Mouse (Mus musculus) lung, embryonic 16.5 days (tissue): ENCODE results near the gene Rab22a. TPM values are rescaled to one million over a fixed set of nuclear protein-coding genes. Genes with fewer than 3 reads are reported as not detected.
"Not testable (repeated sequence)": the region's sequence is repeated elsewhere in the genome, so short reads cannot be mapped to it uniquely, and the experiment has no call there.

Experiments used
- ATAC-seq: fragments of 200-750 bp; cut with Nextera tagmentation; 2 replicates; pipeline ENCODE4 v1.8.0; 2017; ENCODE audit warnings: low read depth, mild to moderate bottlenecking, moderate library complexity
- H3K27ac ChIP-seq: fragments of 300-500 bp; sonication (generic); 2 replicates; pipeline ENCODE4 v1.5.1; 2014; ENCODE audit warnings: mild to moderate bottlenecking, control low read depth, low read length
- H3K27me3 ChIP-seq: fragments of 300-500 bp; sonication (generic); 2 replicates; pipeline ENCODE4 v1.6.1; 2014; ENCODE audit warnings: low read depth, low read length, mixed read lengths; ENCODE audit not compliant: control insufficient read depth, insufficient read depth
- H3K36me3 ChIP-seq: fragments of 300-500 bp; sonication (generic); 2 replicates; pipeline ENCODE4 v1.6.1; 2014; ENCODE audit warnings: low read length; ENCODE audit not compliant: control insufficient read depth, insufficient read depth
- H3K4me1 ChIP-seq: fragments of 300-500 bp; sonication (generic); replicated peaks from 2 replicates; pipeline ENCODE4 v1.6.1; 2014; ENCODE audit warnings: low read length, mixed read lengths; ENCODE audit not compliant: control insufficient read depth, insufficient read depth
- H3K4me2 ChIP-seq: fragments of 300-500 bp; sonication (generic); 2 replicates; pipeline ENCODE4 v1.6.1; 2014; ENCODE audit warnings: low read depth, low read length, control low read depth
- H3K4me3 ChIP-seq: fragments of 300-500 bp; sonication (generic); 2 replicates; pipeline ENCODE4 v1.5.1; 2014; ENCODE audit warnings: mild to moderate bottlenecking, low read length, control low read depth
- H3K9ac ChIP-seq: fragments of 300-500 bp; sonication (generic); 2 replicates; pipeline ENCODE4 v1.6.1; 2014; ENCODE audit warnings: low read length, control low read depth
- H3K9me3 ChIP-seq: fragments of 300-500 bp; sonication (generic); 2 replicates; pipeline ENCODE4 v1.6.1; 2016; ENCODE audit warnings: low read length; ENCODE audit not compliant: control insufficient read depth
- WGBS: fragments of 180-500 bp; shearing (Covaris S2); extraction: QIAGEN DNeasy Blood & Tissue Kit; methylation state at CpG from one replicate; pipeline ENCODE4 v1.1.7; 2014; 5-methylcytosine and 5-hydroxymethylcytosine counted together
- polyA plus RNA-seq: library from polyadenylated mRNA; unstranded; fragments of >200 nt; fragmentation: Nextera tagmentation; extraction: Ambion mirVana; gene quantifications from 2 replicates; pipeline ENCODE4 v1.2.1, GENCODE M21; 2015

Rab22a gene
- polyA plus RNA-seq, 1 experiment from 2014 or later = 34.1 TPM

GRCm38 (mm10) chr2:173705827-173706551 lies 46.4 kb downstream of the Rab22a start:
- Histone ChIP-seq H3K4me1 (no peaks in the 10 kb centered on the region; the same call in 1 of the 2 replicates), H3K9me3 (no peaks in the 10 kb centered on the region), H3K4me3 (no peak overlapping the region), H3K36me3 (peaks cover 8% of the 10 kb centered on the region), H3K27me3 (no peaks in the 10 kb centered on the region), H3K9ac (no peak overlapping the region), H3K4me2 (no peak overlapping the region), H3K27ac (no peak overlapping the region)
- ATAC-seq = no peak
- 82% methylated on average over 15 of the region's 15 CpGs for WGBS

GRCm38 (mm10) chr2:173707626-173708025 lies 48.1 kb downstream of the Rab22a start:
- not testable (repeated sequence) for H3K4me1 ChIP-seq, H3K4me3 ChIP-seq, H3K36me3 ChIP-seq, H3K4me2 ChIP-seq, H3K9ac ChIP-seq, ATAC-seq, H3K27ac ChIP-seq, H3K27me3 ChIP-seq, H3K9me3 ChIP-seq

- ATAC-seq = no peak
- H3K27me3 ChIP-seq = no peaks in the 10 kb centered on the region
- 67% methylated on average over 6 of the region's 6 CpGs for WGBS
Observed at GRCm38 (mm10) chr2:173710193-173710592, 50.6 kb downstream of the Rab22a start.

GRCm38 (mm10) chr2:173712656-173713055 lies 53.1 kb downstream of the Rab22a start:
- Histone ChIP-seq H3K9me3 (no peaks in the 10 kb centered on the region), H3K9ac (no peak overlapping the region), H3K4me3 (no peak overlapping the region), H3K27me3 (no peaks in the 10 kb centered on the region), H3K4me2 (no peak overlapping the region), H3K27ac (no peak overlapping the region), H3K4me1 (no peaks in the 10 kb centered on the region), H3K36me3 (no peaks in the 10 kb centered on the region)
- 26% methylated on average over 10 of the region's 10 CpGs for WGBS
- no peak for ATAC-seq

More at GRCm38 (mm10) chr2:173710193-173710592, 50.6 kb downstream of the Rab22a start:
- Histone ChIP-seq H3K36me3 (no peaks in the 10 kb centered on the region), H3K4me1 (no peaks in the 10 kb centered on the region), H3K4me3 (no peak overlapping the region), H3K9me3 (no peaks in the 10 kb centered on the region), H3K27ac (no peak overlapping the region), H3K9ac (no peak overlapping the region), H3K4me2 (no peak overlapping the region)

GRCm38 (mm10) chr2:173713241-173713640 lies 53.7 kb downstream of the Rab22a start:
- Histone ChIP-seq H3K4me1 (no peaks in the 10 kb centered on the region), H3K9me3 (no peaks in the 10 kb centered on the region), H3K27me3 (no peaks in the 10 kb centered on the region), H3K27ac (no peak overlapping the region), H3K4me3 (no peak overlapping the region), H3K9ac (no peak overlapping the region), H3K36me3 (no peaks in the 10 kb centered on the region), H3K4me2 (no peak overlapping the region)
- ATAC-seq = no peak
- WGBS = 67% methylated on average over 4 of the region's 4 CpGs

- Histone ChIP-seq H3K4me2 (no peak overlapping the region), H3K9ac (no peak overlapping the region), H3K4me3 (no peak overlapping the region), H3K27me3 (no peaks in the 10 kb centered on the region), H3K4me1 (no peaks in the 10 kb centered on the region), H3K36me3 (no peaks in the 10 kb centered on the region), H3K9me3 (no peaks in the 10 kb centered on the region), H3K27ac (no peak overlapping the region)
- 53% methylated on average over 8 of the region's 8 CpGs for WGBS
- ATAC-seq = no peak
Observed at GRCm38 (mm10) chr2:173714620-173715218, 55.2 kb downstream of the Rab22a start.

- no peak for ATAC-seq
- H3K9ac ChIP-seq = no peak overlapping the region
- no peaks in the 10 kb centered on the region for H3K4me1 ChIP-seq
- H3K4me3 ChIP-seq = no peak overlapping the region
- no peaks in the 10 kb centered on the region for H3K36me3 ChIP-seq
- no peak overlapping the region for H3K27ac ChIP-seq
- no peaks in the 10 kb centered on the region for H3K27me3 ChIP-seq
- 81% methylated on average over 5 of the region's 5 CpGs for WGBS
- H3K4me2 ChIP-seq = no peak overlapping the region
- no peaks in the 10 kb centered on the region for H3K9me3 ChIP-seq
Observed at GRCm38 (mm10) chr2:173716966-173717365, 57.4 kb downstream of the Rab22a start.

- H3K27ac ChIP-seq, H3K36me3 ChIP-seq, H3K9ac ChIP-seq, H3K4me1 ChIP-seq, ATAC-seq, H3K9me3 ChIP-seq, H3K4me3 ChIP-seq, H3K4me2 ChIP-seq, H3K27me3 ChIP-seq: not testable (repeated sequence)
- 88% methylated on average over 6 of the region's 7 CpGs for WGBS
Observed at GRCm38 (mm10) chr2:173719115-173719514, 59.6 kb downstream of the Rab22a start, which contains the start of gene 1700010B08Rik. Gene 1700010B08Rik (plus strand): TSS chr2:173719415.

- H3K27me3 ChIP-seq = no peaks in the 10 kb centered on the region
- H3K36me3 ChIP-seq = no peaks in the 10 kb centered on the region
- WGBS = 32% methylated on average over 11 of the region's 11 CpGs
- no peaks in the 10 kb centered on the region for H3K9me3 ChIP-seq
- peaks cover 10% of the 10 kb centered on the region; the same call in 1 of the 2 replicates for H3K4me1 ChIP-seq
- H3K4me3 ChIP-seq = no peak overlapping the region
- ATAC-seq = peak; percentile 61
- H3K9ac ChIP-seq = no peak overlapping the region
- H3K27ac ChIP-seq = 0 out of 2 replicates have a peak overlapping the region, but pooled peaks have one; percentile 24
- no peak overlapping the region for H3K4me2 ChIP-seq
Observed at GRCm38 (mm10) chr2:173722251-173722857, 62.8 kb downstream of the Rab22a start.
